Comparison of ENCODE assay signal across 22 mouse cellular contexts in genomic region chr10:117413562-117414527, GRCm38 (mm10). TPM values are rescaled to one million over a fixed set of nuclear protein-coding genes. Genes with fewer than 3 reads are reported as not detected.
A peak's percentile ranks its signal among the peaks of the same experiment; 100 is the strongest.
DNase-seq lines count a peak whose midpoint lies in the region; ATAC-seq and TF ChIP-seq lines count a peak whose summit lies in the region.
"Had no signal": no experiment of that assay in that cellular context is flagged by ENCODE, and none has a peak within 500 bp of the region (broad histone marks: within the 10 kb centered on the region; RNA-seq: fewer than 3 reads in every experiment).

No protein-coding gene starts in this region.

- H3K4me2 ChIP-seq in kidney, embryonic 14.5 days (replicated peaks; ENCODE audit: low read depth, low read length) = no peak overlapping the region
- peak overlapping the region; percentile 15; the same call in 1 of the 2 replicates for H3K4me2 ChIP-seq in liver, embryonic 16.5 days (ENCODE audit: low read depth, low read length)
- H3K4me2 ChIP-seq: embryonic facial prominence, embryonic 12.5 days; forebrain, embryonic 15.5 days; limb, embryonic 13.5 days; midbrain, embryonic 15.5 days; neural tube, embryonic 15.5 days had no signal

- no peaks in the 10 kb centered on the region for H3K36me3 ChIP-seq in heart, adult 2 months (ENCODE audit: control insufficient read depth, insufficient read depth, low read length)
- no peaks in the 10 kb centered on the region for H3K36me3 ChIP-seq in kidney, embryonic 14.5 days (ENCODE audit: control insufficient read depth, insufficient read depth, low read length)
- no peaks in the 10 kb centered on the region for H3K36me3 ChIP-seq in liver, embryonic 16.5 days (ENCODE audit: control insufficient read depth, insufficient read depth)
- H3K36me3 ChIP-seq: embryonic facial prominence, embryonic 12.5 days; forebrain, embryonic 15.5 days; heart, embryonic 10.5 days; limb, embryonic 13.5 days; midbrain, embryonic 15.5 days; neural tube, embryonic 15.5 days had no signal

- H3K4me1 ChIP-seq in heart, adult 2 months (ENCODE audit: control insufficient read depth, insufficient read depth, low read length) = peaks cover 3% of the 10 kb centered on the region
- H3K4me1 ChIP-seq in kidney, embryonic 14.5 days (ENCODE audit: control insufficient read depth, insufficient read depth, low read length) = 0 out of 2 replicates have a peak, but pooled peaks cover 10% of the 10 kb centered on the region
- peaks cover 10% of the 10 kb centered on the region for H3K4me1 ChIP-seq in liver, embryonic 16.5 days (ENCODE audit: control insufficient read depth, low read depth, low read length)

- H3K27me3 ChIP-seq in heart, adult 2 months (ENCODE audit: control insufficient read depth, insufficient read depth, low read length) = 0 out of 2 replicates have a peak, but pooled peaks cover 2% of the 10 kb centered on the region
- H3K27me3 ChIP-seq in kidney, embryonic 14.5 days (ENCODE audit: control insufficient read depth, insufficient read depth, low read length) = 0 out of 2 replicates have a peak, but pooled peaks cover 2% of the 10 kb centered on the region
- no peaks in the 10 kb centered on the region for H3K27me3 ChIP-seq in liver, embryonic 16.5 days (ENCODE audit: control insufficient read depth, insufficient read depth, low read depth, low read length)
- H3K27me3 ChIP-seq: forebrain, embryonic 15.5 days; midbrain, embryonic 15.5 days; neural tube, embryonic 15.5 days had no signal

- no peak for TF ChIP-seq EP300 in heart, adult 2 months (IDR thresholded peaks at IDR 0.05; ENCODE audit: insufficient read depth, low read depth, low read length)

- intact Hi-C loops in heart, adult 2 months (cut with DNase I) = no loop called here

- no peak for TF ChIP-seq CTCF in heart, adult 2 months (IDR thresholded peaks at IDR 0.05)

- peak; percentile 67 for DNase-seq in heart, adult 11 months
- no peak for DNase-seq in heart, adult 2 months
- DNase-seq in kidney, postnatal 14 days = peak; percentile 24
- DNase-seq in R1 (ENCODE audit: low read depth, low spot score) = peak; percentile 64
- DNase-seq: adrenal gland, adult 2 months; cerebellum, adult 8-10 months; gastrocnemius, postnatal 36 days; heart, postnatal 10 days; layer of hippocampus, postnatal 36 days; thymus, postnatal 14 days had no signal

- no peak overlapping the region for H3K9ac ChIP-seq in heart, adult 2 months (ENCODE audit: low read depth, low read length)
- H3K9ac ChIP-seq in kidney, embryonic 14.5 days (ENCODE audit: low read depth, low read length) = no peak overlapping the region
- H3K9ac ChIP-seq in liver, embryonic 16.5 days (ENCODE audit: low read depth, low read length) = no peak overlapping the region
- H3K9ac ChIP-seq: embryonic facial prominence, embryonic 12.5 days; forebrain, embryonic 15.5 days; limb, embryonic 13.5 days; midbrain, embryonic 15.5 days; neural tube, embryonic 15.5 days had no signal

- no peak for ATAC-seq in kidney, embryonic 14.5 days (ENCODE audit: low FRiP score, low TSS enrichment)
- peak; percentile 47 for ATAC-seq in liver, embryonic 16.5 days (ENCODE audit: low read depth)
- no peak for ATAC-seq in megakaryocyte-erythroid progenitor cell, adult 5-6 weeks (replicated peaks; ENCODE audit: low FRiP score, low TSS enrichment, poor library complexity, severe bottlenecking)
- ATAC-seq: forebrain, embryonic 15.5 days; inflammation-experienced regulatory T-cells, adult 6 months; lung, postnatal 0 days; midbrain, embryonic 15.5 days had no signal

- no peaks in the 10 kb centered on the region for H3K9me3 ChIP-seq in kidney, embryonic 14.5 days (ENCODE audit: control insufficient read depth, low read length)
- no peaks in the 10 kb centered on the region for H3K9me3 ChIP-seq in liver, embryonic 16.5 days (replicated peaks; ENCODE audit: control insufficient read depth, low read length)
- H3K9me3 ChIP-seq: embryonic facial prominence, embryonic 12.5 days; forebrain, embryonic 15.5 days; heart, embryonic 10.5 days; limb, embryonic 13.5 days; midbrain, embryonic 15.5 days; neural tube, embryonic 15.5 days had no signal

- no peak for TF ChIP-seq POLR2A in heart, adult 2 months (IDR thresholded peaks at IDR 0.05; ENCODE audit: insufficient read depth, low read depth, low read length)

- no peaks in the 10 kb centered on the region for H3K79me2 ChIP-seq in heart, adult 2 months (replicated peaks; ENCODE audit: control insufficient read depth, insufficient read depth, low read length)

- H3K4me3 ChIP-seq in heart, adult 2 months = no peak overlapping the region
- no peak overlapping the region for H3K4me3 ChIP-seq in kidney, embryonic 14.5 days (ENCODE audit: low read length)
- H3K4me3 ChIP-seq in liver, embryonic 16.5 days (ENCODE audit: low read depth, low read length) = no peak overlapping the region
- H3K4me3 ChIP-seq: embryonic facial prominence, embryonic 12.5 days; forebrain, embryonic 15.5 days; heart, embryonic 10.5 days; layer of hippocampus, adult 2 months; limb, embryonic 13.5 days; midbrain, embryonic 15.5 days; neural tube, embryonic 15.5 days had no signal

- WGBS in heart, adult 2 months = 78% methylated on average over 13 of the region's 13 CpGs
- WGBS in kidney, embryonic 14.5 days = 76% methylated on average over 13 of the region's 13 CpGs
- WGBS in liver, embryonic 16.5 days (ENCODE audit: insufficient replicate concordance) = 62% methylated on average over 13 of the region's 13 CpGs

- no peak overlapping the region for H3K27ac ChIP-seq in heart, adult 2 months
- no peak overlapping the region for H3K27ac ChIP-seq in kidney, embryonic 14.5 days (ENCODE audit: low read depth, low read length)
- H3K27ac ChIP-seq in liver, embryonic 16.5 days (ENCODE audit: low read length) = peak overlapping the region; percentile 21; the same call in 1 of the 2 replicates
- H3K27ac ChIP-seq: embryonic facial prominence, embryonic 12.5 days; forebrain, embryonic 15.5 days; heart, embryonic 10.5 days; layer of hippocampus, adult 2 months; limb, embryonic 13.5 days; midbrain, embryonic 15.5 days; neural tube, embryonic 15.5 days had no signal

RNA-seq across cellular contexts. Expression of gene Cpsf6, which starts 34.0 kb away (rescaled TPM):
- 10 to 100 TPM; 30.9 to 35.5 TPM for total RNA-seq in heart, adult 2 months (2021)
- polyA plus RNA-seq in heart, adult 2 months (2012; rRNA removed) = 20.3 and 22.7 TPM in 2 replicates
- 166 and 208 TPM in 2 replicates for polyA plus RNA-seq in kidney, embryonic 14.5 days (2014; fragmentation: Nextera tagmentation; extraction: Ambion mirVana)
- polyA plus RNA-seq in liver, embryonic 16.5 days (2015; fragmentation: Nextera tagmentation; extraction: Ambion mirVana) = 49.4 and 50.5 TPM in 2 replicates
- total RNA-seq in megakaryocyte-erythroid progenitor cell, adult 5-6 weeks (2014; fragmentation: Nextera tagmentation) = 132 and 163 TPM in 2 replicates
- 142 and 153 TPM in 2 replicates for total RNA-seq in megakaryocyte-erythroid progenitor cell, adult 5-6 weeks (2017)

Comparison
In these comparisons a context has a peak if more than half of its experiments do, and no peak if none do; other contexts are left out.
1. DNase-seq: peak in heart, adult 11 months (single experiment), kidney, postnatal 14 days (single experiment) and R1 (single experiment); none in heart, adult 2 months (0 of 2).